Mouse (Mus musculus) kidney, adult 2 months (tissue): ENCODE measurements around the gene Nrarp.

Experiments
- CTCF ChIP-seq: fragments of 200-500 bp; conservative IDR thresholded peaks from 2 replicates; pipeline ENCODE4 v1.5.1; 2011; ENCODE audit warnings: low read depth, mild to moderate bottlenecking, control low read depth, low read length, moderate library complexity, mixed read lengths; ENCODE audit not compliant: insufficient read depth, insufficient read length
- POLR2A ChIP-seq: fragments of 200-500 bp; IDR thresholded peaks from one replicate; pipeline ENCODE4 v1.6.1; 2011; ENCODE audit warnings: low read depth, low read length, control low read depth

- TF ChIP-seq CTCF (no peak), POLR2A (no peak)
Measured at GRCm38 (mm10) chr2:25141921-25142320, 38.6 kb upstream of the Nrarp start.
